Mouse (Mus musculus): ENCODE measurements around the gene Ube2i.

DNA sequence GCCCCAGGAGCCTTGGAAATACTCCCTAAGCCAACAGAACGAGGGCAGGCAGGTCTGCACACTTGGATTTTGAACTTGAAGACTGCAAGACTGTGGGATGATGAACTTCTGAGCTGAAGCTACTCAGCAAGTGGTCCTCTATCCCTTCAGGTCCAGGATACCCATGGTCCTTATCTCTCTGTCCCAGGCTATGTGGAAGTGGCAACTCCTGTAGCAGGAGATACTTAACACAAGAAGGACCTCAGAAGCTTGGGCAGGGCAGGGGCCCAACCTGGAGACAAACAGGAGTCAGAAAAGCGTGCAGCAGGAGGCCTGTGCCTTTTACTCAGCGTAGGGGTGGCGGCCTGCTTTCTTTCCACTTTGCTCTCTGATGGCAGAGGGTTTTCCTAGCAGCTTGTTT is 48.8 kb downstream of the Ube2i start:
- TF ChIP-seq POLR2A (IDR thresholded peaks at IDR 0.05; ENCODE audit: control insufficient read depth, low read depth, low read length) (no peak), CTCF (IDR thresholded peaks at IDR 0.05; ENCODE audit: control insufficient read depth, insufficient read depth, insufficient replicate concordance, low read depth, low read length) (no peak)

Measured in testis, adult 2 months (tissue).